30 mouse cellular contexts compared by ENCODE assay signal in the genomic region with DNA sequence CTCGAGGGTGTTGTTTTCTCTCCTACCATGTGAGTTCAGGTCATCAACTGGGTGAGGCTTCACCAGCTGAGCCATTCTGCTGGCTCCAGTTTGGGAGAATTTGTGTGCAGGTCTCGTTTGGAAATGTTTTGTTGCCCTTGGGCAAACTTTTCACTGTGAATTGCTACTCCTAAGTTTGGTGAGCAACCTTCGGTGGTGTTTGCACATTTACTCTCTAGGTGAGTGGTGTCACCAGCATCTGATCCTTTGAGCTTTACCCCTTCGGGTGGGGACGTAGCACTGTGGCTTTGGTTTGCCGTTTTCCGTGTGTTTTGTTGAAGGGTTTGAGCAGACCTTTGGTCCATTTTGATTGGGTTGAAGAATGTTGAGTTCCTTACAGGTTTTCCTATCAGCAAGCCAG.
DNase-seq lines count a peak whose midpoint lies in the region; ATAC-seq and TF ChIP-seq lines count a peak whose summit lies in the region.
"Had no signal": no experiment of that assay in that cellular context is flagged by ENCODE, and none has a peak within 500 bp of the region (broad histone marks: within the 10 kb centered on the region; RNA-seq: fewer than 3 reads in every experiment).

No protein-coding gene starts in this region.

- peak overlapping the region; percentile 55 for H3K4me2 ChIP-seq in liver, embryonic 13.5 days
- H3K4me2 ChIP-seq in liver, embryonic 16.5 days (ENCODE audit: low read depth, low read length): peak overlapping the region; percentile 53
- H3K4me2 ChIP-seq in forebrain, embryonic 15.5 days (replicated peaks): no peak overlapping the region
- no peak overlapping the region for H3K4me2 ChIP-seq in forebrain, embryonic 11.5 days (ENCODE audit: low read depth, low read length, severe bottlenecking)
- H3K4me2 ChIP-seq: embryonic facial prominence, embryonic 13.5 days; forebrain, embryonic 12.5 days; heart, embryonic 12.5 days; heart, embryonic 15.5 days; hindbrain, embryonic 13.5 days had no signal

- H3K9me3 ChIP-seq in MEL (replicated peaks; ENCODE audit: insufficient read depth, low read length): no peaks in the 10 kb centered on the region
- H3K9me3 ChIP-seq in liver, embryonic 13.5 days (replicated peaks): no peaks in the 10 kb centered on the region
- H3K9me3 ChIP-seq in liver, embryonic 16.5 days (replicated peaks; ENCODE audit: control insufficient read depth, low read length): no peaks in the 10 kb centered on the region
- no peaks in the 10 kb centered on the region for H3K9me3 ChIP-seq in forebrain, embryonic 15.5 days
- H3K9me3 ChIP-seq in forebrain, embryonic 11.5 days (ENCODE audit: control insufficient read depth, low read length): no peaks in the 10 kb centered on the region
- H3K9me3 ChIP-seq: embryonic facial prominence, embryonic 10.5 days; embryonic facial prominence, embryonic 13.5 days; forebrain, embryonic 12.5 days; G1E; heart, embryonic 15.5 days; hindbrain, embryonic 13.5 days had no signal

- no peak for TF ChIP-seq POLR2A in MEL (IDR thresholded peaks at IDR 0.05; ENCODE audit: control insufficient read depth in 1 of 2, insufficient read depth in 1 of 2, low read depth in 1 of 2, low read length in 2 of 2, poor library complexity in 1 of 2)

- no peak overlapping the region for H3K9ac ChIP-seq in MEL (ENCODE audit: control insufficient read depth, low read depth, low read length, poor library complexity, severe bottlenecking)
- H3K9ac ChIP-seq in liver, embryonic 13.5 days: peak overlapping the region; percentile 44; the same call in 1 of the 2 replicates
- no peak overlapping the region for H3K9ac ChIP-seq in liver, embryonic 16.5 days (ENCODE audit: low read depth, low read length)
- no peak overlapping the region for H3K9ac ChIP-seq in forebrain, embryonic 15.5 days (replicated peaks)
- no peak overlapping the region for H3K9ac ChIP-seq in forebrain, embryonic 11.5 days (ENCODE audit: low read length)
- H3K9ac ChIP-seq: embryonic facial prominence, embryonic 13.5 days; forebrain, embryonic 12.5 days; heart, embryonic 12.5 days; heart, embryonic 15.5 days; hindbrain, embryonic 13.5 days had no signal

- no peaks in the 10 kb centered on the region for H3K79me2 ChIP-seq in MEL (ENCODE audit: control insufficient read depth, insufficient read depth, low read length, poor library complexity)

- no peak overlapping the region for H3K4me3 ChIP-seq in MEL (ENCODE audit: control insufficient read depth in 1 of 2, insufficient read depth in 1 of 2, low read depth in 2 of 2, low read length in 2 of 2)
- H3K4me3 ChIP-seq in liver, embryonic 13.5 days (replicated peaks): 0 out of 2 replicates have a peak overlapping the region, but pooled peaks have one; percentile 12
- H3K4me3 ChIP-seq in liver, embryonic 16.5 days (ENCODE audit: low read depth, low read length): no peak overlapping the region; the same call in 1 of the 2 replicates
- no peak overlapping the region for H3K4me3 ChIP-seq in forebrain, embryonic 15.5 days
- H3K4me3 ChIP-seq in forebrain, embryonic 11.5 days (ENCODE audit: low read depth, low read length): no peak overlapping the region
- H3K4me3 ChIP-seq: embryonic facial prominence, embryonic 10.5 days; embryonic facial prominence, embryonic 13.5 days; forebrain, embryonic 12.5 days; heart, embryonic 12.5 days; heart, embryonic 15.5 days; hindbrain, embryonic 13.5 days had no signal

- WGBS in liver, embryonic 13.5 days (ENCODE audit: insufficient replicate concordance): 57% methylated on average over 7 of the region's 7 CpGs
- WGBS in liver, embryonic 16.5 days (ENCODE audit: insufficient replicate concordance): 58% methylated on average over 7 of the region's 7 CpGs
- 93% methylated on average over 7 of the region's 7 CpGs for WGBS in forebrain, embryonic 15.5 days
- 91% methylated on average over 7 of the region's 7 CpGs for WGBS in forebrain, embryonic 11.5 days

- no peak for TF ChIP-seq RAD21 in MEL (IDR thresholded peaks at IDR 0.05; ENCODE audit: low read depth, low read length)

- no peak for TF ChIP-seq CTCF in MEL (IDR thresholded peaks at IDR 0.05 in 2 of 3, conservative IDR thresholded peaks at IDR 0.05 in 1 of 3; ENCODE audit: control insufficient read depth in 1 of 3, insufficient read depth in 1 of 3, low read depth in 2 of 3, low read length in 3 of 3, poor library complexity in 1 of 3, severe bottlenecking in 1 of 3)

- H3K36me3 ChIP-seq in MEL (ENCODE audit: control insufficient read depth in 1 of 2, insufficient read depth in 2 of 2, low read length in 2 of 2): peaks cover 0 to 19% of the 10 kb centered on the region in 2 experiments; a peak in 2 of 4 replicates
- peaks cover 83% of the 10 kb centered on the region for H3K36me3 ChIP-seq in liver, embryonic 13.5 days
- H3K36me3 ChIP-seq in liver, embryonic 16.5 days (ENCODE audit: control insufficient read depth, insufficient read depth): peaks cover 47% of the 10 kb centered on the region
- peaks cover 58% of the 10 kb centered on the region for H3K36me3 ChIP-seq in forebrain, embryonic 15.5 days
- peaks cover 23% of the 10 kb centered on the region for H3K36me3 ChIP-seq in forebrain, embryonic 11.5 days (ENCODE audit: control insufficient read depth, insufficient read depth, low read length)

- peak overlapping the region; percentile 3; the same call in 1 of the 2 replicates for H3K27ac ChIP-seq in MEL (ENCODE audit: control insufficient read depth, low read depth, low read length)
- peak overlapping the region; percentile 85 for H3K27ac ChIP-seq in liver, embryonic 13.5 days
- H3K27ac ChIP-seq in liver, embryonic 16.5 days (ENCODE audit: low read length): peak overlapping the region; percentile 16; the same call in 1 of the 2 replicates
- no peak overlapping the region for H3K27ac ChIP-seq in forebrain, embryonic 15.5 days (replicated peaks)
- H3K27ac ChIP-seq in forebrain, embryonic 11.5 days (ENCODE audit: low read depth, low read length): no peak overlapping the region
- H3K27ac ChIP-seq: embryonic facial prominence, embryonic 10.5 days; embryonic facial prominence, embryonic 13.5 days; forebrain, embryonic 12.5 days; heart, embryonic 15.5 days; hindbrain, embryonic 13.5 days had no signal

- DNase-seq in heart, adult 11 months: peak; percentile 76
- DNase-seq in heart, postnatal 4 days: no peak
- DNase-seq in MEL (ENCODE audit: low read depth, low spot score): no peak
- no peak for DNase-seq in liver, embryonic 13.5 days
- no peak for DNase-seq in forebrain, embryonic 11.5 days (ENCODE audit: low spot score)
- DNase-seq: adrenal gland, adult 2 months; adrenal gland, postnatal 14 days; B cell, adult 2 months; cerebellum, adult 11 months; cerebellum, adult 2 months; cerebellum, adult 9-11 months; cerebellum, postnatal 36 days; embryo, embryonic 11 days; gastrocnemius, postnatal 10 days; gastrocnemius, postnatal 36 days; heart, postnatal 10 days had no signal

- H3K27me3 ChIP-seq in MEL (ENCODE audit: control insufficient read depth in 1 of 2, insufficient read depth in 2 of 2, low read length in 2 of 2): no peaks in the 10 kb centered on the region
- no peaks in the 10 kb centered on the region for H3K27me3 ChIP-seq in liver, embryonic 13.5 days
- H3K27me3 ChIP-seq in liver, embryonic 16.5 days (ENCODE audit: control insufficient read depth, insufficient read depth, low read depth, low read length): no peaks in the 10 kb centered on the region
- H3K27me3 ChIP-seq in forebrain, embryonic 15.5 days: no peaks in the 10 kb centered on the region
- H3K27me3 ChIP-seq in forebrain, embryonic 11.5 days (ENCODE audit: control insufficient read depth, insufficient read depth, low read length): no peaks in the 10 kb centered on the region
- H3K27me3 ChIP-seq: CH12.LX; embryonic facial prominence, embryonic 13.5 days; forebrain, embryonic 12.5 days; heart, embryonic 12.5 days; heart, embryonic 15.5 days; hindbrain, embryonic 13.5 days had no signal

- no peak for ATAC-seq in liver, embryonic 13.5 days (ENCODE audit: low read depth)
- ATAC-seq in liver, embryonic 16.5 days (ENCODE audit: low read depth): 0 out of 2 replicates have a peak, but pooled peaks have one; percentile 13
- ATAC-seq in forebrain, embryonic 15.5 days (replicated peaks): no peak
- no peak for ATAC-seq in forebrain, embryonic 11.5 days (replicated peaks; ENCODE audit: low FRiP score)
- ATAC-seq: forebrain, embryonic 16.5 days; hindbrain, embryonic 16.5 days; inflammation-experienced regulatory T-cells, adult 6 months; intestine, embryonic 16.5 days had no signal

- H3K4me1 ChIP-seq in MEL (ENCODE audit: control insufficient read depth in 1 of 2, insufficient read depth in 2 of 2, low read length in 2 of 2): peaks cover 15 to 21% of the 10 kb centered on the region in 2 experiments
- H3K4me1 ChIP-seq in liver, embryonic 13.5 days (replicated peaks): peaks cover 70% of the 10 kb centered on the region
- H3K4me1 ChIP-seq in liver, embryonic 16.5 days (ENCODE audit: control insufficient read depth, low read depth, low read length): peaks cover 42% of the 10 kb centered on the region
- no peaks in the 10 kb centered on the region; the same call in 1 of the 2 replicates for H3K4me1 ChIP-seq in forebrain, embryonic 15.5 days
- peaks cover 6% of the 10 kb centered on the region; the same call in 1 of the 2 replicates for H3K4me1 ChIP-seq in forebrain, embryonic 11.5 days (replicated peaks; ENCODE audit: control insufficient read depth, insufficient read depth, low read length)

- TF ChIP-seq EP300 in MEL (IDR thresholded peaks at IDR 0.05; ENCODE audit: low read depth in 1 of 2, low read length in 2 of 2): no peak

TF ChIP-seq in MEL, 35 proteins besides CTCF, POLR2A, EP300 and RAD21:
- TF ChIP-seq NELFE (IDR thresholded peaks at IDR 0.05; ENCODE audit: low read depth, low read length): no peak
- no peak for TF ChIP-seq BHLHE40 (IDR thresholded peaks at IDR 0.05; ENCODE audit: borderline replicate concordance, low read depth, low read length)
- no peak for TF ChIP-seq MXI1 (IDR thresholded peaks at IDR 0.05; ENCODE audit: low read depth, low read length)
- TF ChIP-seq GATA1 (IDR thresholded peaks at IDR 0.05; ENCODE audit: low read depth, low read length): no peak
- no peak for TF ChIP-seq ZMIZ1 (IDR thresholded peaks at IDR 0.05; ENCODE audit: low read depth, low read length)
- TF ChIP-seq POLR2AphosphoS2 (IDR thresholded peaks at IDR 0.05; ENCODE audit: low read length): no peak
- TF ChIP-seq ZNF384 (IDR thresholded peaks at IDR 0.05; ENCODE audit: low read depth, low read length): no peak
- no peak for TF ChIP-seq MYC (IDR thresholded peaks at IDR 0.05; ENCODE audit: low read depth, low read length)
- TF ChIP-seq ZKSCAN1 (IDR thresholded peaks at IDR 0.05; ENCODE audit: low read depth, low read length): no peak
- no peak for TF ChIP-seq USF2 (IDR thresholded peaks at IDR 0.05; ENCODE audit: borderline replicate concordance in 1 of 2, insufficient read depth in 1 of 2, low read depth in 1 of 2, low read length in 2 of 2)
- no peak for TF ChIP-seq TBP (IDR thresholded peaks at IDR 0.05; ENCODE audit: low read depth, low read length)
- TF ChIP-seq CHD2 (IDR thresholded peaks at IDR 0.05; ENCODE audit: low read length): no peak
- no peak for TF ChIP-seq JUND (IDR thresholded peaks at IDR 0.05; ENCODE audit: low read depth, low read length)

Comparison
In these comparisons a context has a peak if more than half of its experiments do, and no peak if none do; other contexts are left out.
1. H3K27ac ChIP-seq: peak in MEL (single experiment), liver, embryonic 13.5 days (single experiment) and liver, embryonic 16.5 days (single experiment); none in forebrain, embryonic 15.5 days (single experiment) and forebrain, embryonic 11.5 days (single experiment).
2. H3K4me2 ChIP-seq: peak in liver, embryonic 13.5 days (single experiment) and liver, embryonic 16.5 days (single experiment); none in forebrain, embryonic 15.5 days (single experiment) and forebrain, embryonic 11.5 days (single experiment).